Mouse (Mus musculus) layer of hippocampus, adult 9-10 months (tissue): Measurements from ENCODE around the gene 4930415O20Rik.
"Not testable (repeated sequence)": the region's sequence is repeated elsewhere in the genome, so short reads cannot be mapped to it uniquely, and the experiment has no call there.

ENCODE experiments used
- DNase-seq: peaks from one replicate; pipeline ENCODE4 v3.0.0; 2022; ENCODE audit warnings: low spot score

Gene 4930415O20Rik

DNA sequence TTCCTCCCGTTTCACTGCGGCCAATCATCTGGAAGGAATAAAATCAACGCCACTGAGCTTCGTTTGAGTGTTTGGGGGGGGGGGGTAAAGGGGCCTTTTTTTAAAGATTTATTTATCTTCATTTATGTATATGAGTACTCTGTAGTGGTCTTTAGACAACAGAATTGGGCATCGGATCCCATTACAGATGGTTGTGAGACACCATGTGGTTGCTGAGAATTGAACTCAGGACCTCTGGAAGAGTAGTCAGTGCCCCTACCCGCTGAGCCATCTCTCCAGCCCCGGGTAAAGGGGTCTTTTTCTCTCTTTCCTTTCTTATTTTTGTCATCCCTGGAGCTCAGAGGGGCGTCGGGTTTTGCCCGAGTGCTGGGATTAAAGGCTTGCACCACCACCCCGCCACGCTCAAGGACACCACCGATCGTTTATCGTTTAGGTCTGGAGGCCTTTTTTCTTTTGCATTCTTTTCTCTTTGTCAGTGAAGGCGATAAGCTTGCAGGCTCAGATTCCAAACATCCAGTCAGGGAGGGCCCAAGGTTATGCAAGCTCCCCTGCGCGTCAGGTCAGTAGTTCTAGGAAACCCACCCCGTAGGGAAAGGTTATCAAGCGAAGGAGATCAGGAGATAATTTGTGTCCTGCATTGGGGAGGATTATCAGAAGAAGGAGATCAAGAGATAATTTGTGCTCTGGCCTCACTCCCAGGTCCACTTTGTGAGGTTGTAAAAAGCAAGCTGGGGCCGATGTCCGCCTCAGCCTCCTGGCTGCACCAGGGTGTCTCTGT is 2.4 kb upstream of the 4930415O20Rik start:
- DNase-seq = no peak

DNA sequence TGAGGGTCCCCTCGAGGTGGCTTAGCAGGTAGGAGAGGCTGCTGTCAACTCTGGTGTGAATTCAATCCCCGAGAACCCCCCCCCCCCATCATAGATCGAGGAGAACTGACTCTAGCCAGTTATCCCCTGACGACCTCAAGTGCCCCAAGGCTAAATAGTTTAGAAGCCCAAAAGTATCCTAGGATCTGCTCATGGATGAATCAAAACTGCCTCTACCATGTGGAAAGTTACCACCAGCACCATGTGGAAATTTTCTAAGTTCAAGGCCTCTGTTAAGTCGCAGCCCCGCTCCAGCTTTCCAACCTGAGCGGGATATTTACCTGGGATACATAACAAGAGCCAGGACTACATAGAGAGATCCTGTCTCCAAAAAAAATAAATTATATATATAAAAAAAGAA is 1.6 kb upstream of the 4930415O20Rik start:
- DNase-seq = no peak

- DNase-seq = no peak
These were observed 924 bp upstream of the 4930415O20Rik start for GRCm38 (mm10) chr15:98569795-98570365.

- DNase-seq = no peak
These were observed 2.5 kb downstream of the 4930415O20Rik start for GRCm38 (mm10) chr15:98573293-98573692.

- no peak for DNase-seq
These were observed 8.5 kb downstream of the 4930415O20Rik start for GRCm38 (mm10) chr15:98579310-98579709.

- DNase-seq = peak; percentile 78
These were observed 9.1 kb downstream of the 4930415O20Rik start for GRCm38 (mm10) chr15:98579795-98580464.

GRCm38 (mm10) chr15:98582410-98582809 is 11.6 kb downstream of the 4930415O20Rik start:
- DNase-seq = peak; percentile 27

DNA sequence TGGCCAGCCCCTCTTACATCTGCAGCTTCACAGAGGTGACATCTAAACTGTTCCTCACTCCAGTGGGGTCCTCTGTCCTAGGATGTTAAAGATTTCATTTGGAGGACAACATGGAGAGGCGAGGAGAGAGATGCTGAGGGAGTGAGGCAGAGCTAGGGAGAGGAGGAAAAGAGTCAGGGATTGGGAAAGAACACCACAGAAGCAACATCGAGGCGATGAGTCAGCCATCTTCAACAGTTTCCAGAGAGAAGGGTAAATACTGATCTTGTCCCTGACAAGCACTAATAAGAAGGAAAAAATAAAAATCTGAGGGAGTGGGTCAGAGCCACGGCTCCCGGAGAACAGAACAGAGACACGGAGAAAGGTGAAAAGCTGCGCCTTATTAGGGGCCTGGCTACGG is 12.2 kb downstream of the 4930415O20Rik start:
- no peak for DNase-seq

GRCm38 (mm10) chr15:98585421-98585820 is 14.6 kb downstream of the 4930415O20Rik start:
- no peak for DNase-seq

GRCm38 (mm10) chr15:98586141-98586540 is 15.3 kb downstream of the 4930415O20Rik start:
- DNase-seq = not testable (repeated sequence)

- DNase-seq = no peak
These were observed 16.9 kb downstream of the 4930415O20Rik start for GRCm38 (mm10) chr15:98587751-98588150.

- no peak for DNase-seq
These were observed 19.0 kb downstream of the 4930415O20Rik start for GRCm38 (mm10) chr15:98589640-98590336.

DNA sequence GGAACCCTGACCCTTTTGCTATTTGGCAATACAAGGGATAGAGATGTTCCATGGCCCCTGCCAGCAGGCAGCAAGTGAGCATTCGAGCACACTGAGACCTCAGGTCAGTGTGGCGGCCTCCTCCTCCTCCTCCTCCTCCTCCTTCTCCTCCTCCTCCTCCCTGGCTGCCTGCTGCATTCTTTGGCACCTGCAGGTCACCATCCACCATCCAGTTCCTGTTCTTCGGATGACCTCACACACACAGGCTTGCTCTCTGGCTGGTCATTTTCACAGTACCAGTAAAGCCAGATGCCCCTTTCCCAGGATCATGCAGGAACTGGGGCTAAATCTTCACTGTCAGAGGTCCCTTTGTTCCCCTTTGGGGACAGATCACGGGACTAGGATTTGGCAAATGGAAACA is 20.6 kb downstream of the 4930415O20Rik start:
- DNase-seq = no peak

DNA sequence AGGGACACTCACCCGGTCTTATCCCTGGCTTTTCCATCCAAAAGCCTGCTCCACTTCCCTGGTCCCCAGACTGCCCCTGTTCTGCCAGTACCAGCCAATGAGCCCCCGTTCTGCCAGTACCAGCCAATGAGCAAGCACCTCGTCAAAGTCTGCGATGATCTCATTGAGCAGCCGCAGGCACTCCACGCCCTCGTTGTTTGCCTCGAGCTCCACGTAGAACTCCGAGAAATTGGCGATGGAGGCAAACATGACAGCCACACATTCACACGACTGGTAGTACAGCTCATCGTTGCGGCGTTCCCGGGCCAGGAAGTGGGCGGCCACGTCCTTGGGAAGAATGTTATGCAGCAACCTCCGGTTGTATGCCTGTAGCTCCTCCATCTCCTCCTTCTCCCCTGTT is 23.4 kb downstream of the 4930415O20Rik start:
- DNase-seq = no peak

DNA sequence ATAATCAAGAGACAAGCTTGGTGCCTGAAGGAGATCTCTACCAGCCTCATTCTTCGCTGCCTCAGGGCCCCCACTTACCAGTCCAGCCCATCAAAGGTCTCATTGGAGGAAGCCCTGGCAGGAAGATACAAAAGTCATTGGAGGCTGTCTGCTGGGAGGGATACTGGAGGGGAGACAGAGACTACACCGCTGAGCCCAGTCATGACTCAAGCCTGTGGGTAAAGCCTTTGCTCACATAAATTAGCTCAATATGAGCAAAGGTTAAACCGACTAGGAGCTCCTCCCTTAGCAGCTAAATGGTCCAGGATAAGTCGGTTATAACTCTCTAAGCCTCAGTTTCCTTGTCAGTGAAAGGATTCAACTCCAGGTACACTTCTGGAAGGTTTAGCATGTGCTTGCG is 24.2 kb downstream of the 4930415O20Rik start:
- DNase-seq = no peak

GRCm38 (mm10) chr15:98596609-98597008 is 25.8 kb downstream of the 4930415O20Rik start:
- no peak for DNase-seq

DNA sequence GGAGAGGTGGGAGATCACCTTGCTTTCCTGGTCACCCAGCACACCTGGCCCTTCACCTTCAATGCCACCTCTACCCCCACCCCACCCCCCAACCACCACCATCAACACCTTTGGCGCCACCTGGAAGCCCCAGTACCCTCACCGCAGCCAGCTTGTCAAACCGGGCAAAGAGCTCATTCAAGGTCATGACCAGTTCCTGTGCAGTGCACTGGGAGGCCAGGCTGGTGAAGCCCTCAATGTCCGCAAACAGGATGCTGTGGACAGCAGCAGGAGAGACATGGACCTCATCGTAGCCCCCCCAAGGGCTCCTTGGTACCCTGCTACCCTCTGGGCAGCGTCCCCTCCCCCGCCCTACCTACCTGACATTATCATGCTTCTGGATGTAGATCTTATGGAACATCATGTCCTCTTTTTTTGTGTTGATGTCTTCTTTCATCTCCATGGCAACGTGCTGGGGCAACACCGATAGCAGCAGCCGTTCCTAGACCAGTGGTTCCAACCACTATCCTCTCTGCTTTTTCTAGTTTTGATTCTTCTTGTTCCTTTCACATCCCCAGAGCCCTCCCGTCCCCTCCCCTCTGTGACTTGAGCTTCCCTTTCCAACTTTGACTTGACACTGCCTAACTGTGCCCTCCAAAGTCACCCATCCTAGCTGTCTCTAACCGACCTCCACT is 29.4 kb downstream of the 4930415O20Rik start:
- no peak for DNase-seq

DNA sequence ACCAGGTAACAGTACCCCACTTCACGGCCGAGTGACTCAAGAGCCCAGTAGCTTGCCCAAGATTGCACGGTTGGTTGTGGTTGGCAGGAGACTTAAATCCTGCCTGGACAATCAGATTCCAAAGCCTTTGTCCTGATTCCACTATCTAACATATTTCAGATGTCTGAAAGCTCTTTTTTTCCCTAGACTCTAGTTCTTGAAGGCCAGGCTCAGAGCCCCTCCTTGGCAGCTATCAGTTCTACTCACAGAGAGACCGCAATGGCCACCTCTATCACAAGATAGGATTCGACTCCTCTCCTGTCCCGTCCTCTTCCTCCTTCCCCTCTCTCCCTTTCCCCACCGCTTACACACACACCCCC is 31.0 kb downstream of the 4930415O20Rik start:
- no peak for DNase-seq

- DNase-seq = no peak
These were observed 31.5 kb downstream of the 4930415O20Rik start for GRCm38 (mm10) chr15:98602191-98602881.

- DNase-seq = no peak
These were observed 32.2 kb downstream of the 4930415O20Rik start for GRCm38 (mm10) chr15:98602921-98603458.

DNA sequence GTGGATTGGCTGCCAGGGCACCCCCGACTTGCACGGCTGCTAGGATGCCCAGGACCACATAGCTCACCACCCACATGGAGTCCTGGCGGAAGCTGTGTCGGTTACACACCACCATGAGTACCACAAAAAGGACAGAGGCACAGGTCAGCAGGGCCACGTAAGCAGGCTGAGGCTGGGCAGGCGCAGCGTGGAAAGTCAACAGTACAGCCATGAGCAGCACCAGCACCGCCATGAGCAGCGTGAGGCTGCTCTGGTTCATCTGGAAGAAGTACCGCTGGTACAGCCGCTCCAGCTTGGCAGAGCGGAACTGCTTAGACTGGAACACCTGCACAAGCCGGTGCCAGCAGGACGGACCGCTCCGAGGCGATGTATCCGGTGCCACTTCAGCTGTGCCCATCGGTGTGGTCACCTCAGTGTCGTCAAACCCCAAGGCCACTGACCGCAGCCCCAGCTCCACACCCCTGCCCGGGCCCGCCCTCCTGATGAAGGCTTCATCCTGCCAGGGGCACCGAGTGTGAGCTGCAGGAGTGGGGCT is 33.3 kb downstream of the 4930415O20Rik start:
- no peak for DNase-seq
